Mouse (Mus musculus) cerebellum, postnatal 25 days (tissue): ENCODE measurements at regions not wholly inside any gene's neighbourhood (a gene's known extent, or its start where the extent isn't known, plus 50 kb on each side); places are given as distances from the start of the nearest gene placed in this dataset.

Experiments used
- DNase-seq, 2 experiments: peaks; one replicate each; pipeline ENCODE4 v3.0.0; 2021; ENCODE audit warnings: mixed read lengths in 2 of 2

- peak in 1 of 2 experiments; percentile 5 for DNase-seq
These were observed 705.8 kb downstream of the Fat4 start for GRCm38 (mm10) chr3:39592349-39593117.

GRCm38 (mm10) chr3:39609937-39610336 is 723.2 kb downstream of the Fat4 start:
- DNase-seq = no peak

GRCm38 (mm10) chr3:39612408-39612807 is 725.7 kb downstream of the Fat4 start:
- no peak for DNase-seq

GRCm38 (mm10) chr3:39637924-39638323 is 751.2 kb downstream of the Fat4 start:
- no peak for DNase-seq

- no peak for DNase-seq
These were observed 756.5 kb downstream of the Fat4 start for GRCm38 (mm10) chr3:39643194-39643593.

- DNase-seq = no peak
These were observed 780.1 kb downstream of the Fat4 start for GRCm38 (mm10) chr3:39666817-39667216.

- no peak for DNase-seq
These were observed 782.4 kb downstream of the Fat4 start for GRCm38 (mm10) chr3:39669145-39669544.

GRCm38 (mm10) chr3:39673997-39674396 is 787.3 kb downstream of the Fat4 start:
- DNase-seq = no peak

- DNase-seq = no peak
These were observed 788.2 kb downstream of the Fat4 start for GRCm38 (mm10) chr3:39674927-39675326.

- peak in 1 of 2 experiments; percentile 7 for DNase-seq
These were observed 818.9 kb downstream of the Fat4 start for GRCm38 (mm10) chr3:39705610-39706009.

- no peak for DNase-seq
These were observed 818.0 kb upstream of the Intu start for GRCm38 (mm10) chr3:39712795-39713709.

- no peak for DNase-seq
These were observed 817.0 kb upstream of the Intu start for GRCm38 (mm10) chr3:39714056-39714592.

- no peak for DNase-seq
These were observed 812.0 kb upstream of the Intu start for GRCm38 (mm10) chr3:39718946-39719545.

- no peak for DNase-seq
These were observed 805.3 kb upstream of the Intu start for GRCm38 (mm10) chr3:39725755-39726154.

- DNase-seq = no peak
These were observed 794.4 kb upstream of the Intu start for GRCm38 (mm10) chr3:39736639-39737038.

- DNase-seq = peak; percentile 24 to 49
These were observed 785.1 kb upstream of the Intu start for GRCm38 (mm10) chr3:39745947-39746346.

GRCm38 (mm10) chr3:39768981-39769568 is 762.0 kb upstream of the Intu start:
- DNase-seq = no peak

GRCm38 (mm10) chr3:39776278-39777039 is 754.6 kb upstream of the Intu start:
- no peak for DNase-seq

- DNase-seq = no peak
These were observed 751.3 kb upstream of the Intu start for GRCm38 (mm10) chr3:39779690-39780218.

GRCm38 (mm10) chr3:39780270-39780669 is 750.8 kb upstream of the Intu start:
- DNase-seq = no peak

GRCm38 (mm10) chr3:39784901-39785300 is 746.2 kb upstream of the Intu start:
- DNase-seq = no peak

GRCm38 (mm10) chr3:39809586-39809985 is 721.5 kb upstream of the Intu start:
- no peak for DNase-seq
